Mouse (Mus musculus) kidney, embryonic 15.5 days (tissue): ENCODE measurements around the gene Dop1b. TPM values are rescaled to one million over a fixed set of nuclear protein-coding genes. Genes with fewer than 3 reads are reported as not detected.
"Not testable (repeated sequence)": the region's sequence is repeated elsewhere in the genome, so short reads cannot be mapped to it uniquely, and the experiment has no call there.

ENCODE experiments used
- ATAC-seq: fragments of 200-750 bp; cut with Nextera tagmentation; replicated peaks from 2 replicates; pipeline ENCODE4 v1.8.0; 2017; ENCODE audit warnings: moderate TSS enrichment; ENCODE audit not compliant: low FRiP score
- H3K27ac ChIP-seq: fragments of 300-500 bp; sonication (generic); 2 replicates; pipeline ENCODE4 v1.5.1; 2015; ENCODE audit warnings: mild to moderate bottlenecking, inconsistent platforms
- H3K27me3 ChIP-seq: fragments of 300-500 bp; sonication (generic); 2 replicates; pipeline ENCODE4 v1.6.1; 2015; ENCODE audit warnings: inconsistent platforms
- H3K36me3 ChIP-seq: fragments of 300-500 bp; sonication (generic); 2 replicates; pipeline ENCODE4 v1.6.1; 2015; ENCODE audit warnings: inconsistent platforms
- H3K4me1 ChIP-seq: fragments of 300-500 bp; sonication (generic); 2 replicates; pipeline ENCODE4 v1.6.1; 2015; ENCODE audit warnings: inconsistent platforms
- H3K4me2 ChIP-seq: fragments of 300-500 bp; sonication (generic); 2 replicates; pipeline ENCODE4 v1.6.1; 2015; ENCODE audit warnings: moderate library complexity, mild to moderate bottlenecking, inconsistent platforms
- H3K4me3 ChIP-seq: fragments of 300-500 bp; sonication (generic); replicated peaks from 2 replicates; pipeline ENCODE4 v1.5.1; 2015; ENCODE audit warnings: mild to moderate bottlenecking, inconsistent platforms
- H3K9ac ChIP-seq: fragments of 300-500 bp; sonication (generic); 2 replicates; pipeline ENCODE4 v1.6.1; 2015; ENCODE audit warnings: mild to moderate bottlenecking, inconsistent platforms
- H3K9me3 ChIP-seq: fragments of 300-500 bp; sonication (generic); replicated peaks from 2 replicates; pipeline ENCODE4 v1.6.1; 2016; ENCODE audit warnings: inconsistent platforms
- WGBS: fragments of 180-500 bp; shearing (Covaris S2); methylation state at CpG from one replicate; pipeline ENCODE4 v1.1.7; 2015; ENCODE audit warnings: mixed read lengths; 5-methylcytosine and 5-hydroxymethylcytosine counted together
- polyA plus RNA-seq: library from polyadenylated mRNA; unstranded; fragments of >200 nt; fragmentation: Nextera tagmentation; extraction: Ambion mirVana; gene quantifications from 2 replicates; pipeline ENCODE4 v1.2.1, GENCODE M21; 2015

Gene Dop1b
- polyA plus RNA-seq, 1 experiment from 2014 or later = 20.0 TPM

GRCm38 (mm10) chr16:93684441-93684840 is 27.3 kb upstream of the Dop1b start:
- H3K9ac ChIP-seq = no peak overlapping the region
- 38% methylated on average over 7 of the region's 7 CpGs for WGBS
- ATAC-seq = no peak

GRCm38 (mm10) chr16:93685783-93686182 is 25.9 kb upstream of the Dop1b start:
- WGBS = 95% methylated on average over 3 of the region's 3 CpGs
- H3K4me1 ChIP-seq = peaks cover 26% of the 10 kb centered on the region
- not testable (repeated sequence) for H3K36me3 ChIP-seq

More at GRCm38 (mm10) chr16:93684441-93684840, 27.3 kb upstream of the Dop1b start:
- peak overlapping the region; percentile 48; the same call in 1 of the 2 replicates for H3K4me3 ChIP-seq
- H3K4me2 ChIP-seq = peak overlapping the region; percentile 86
- no peaks in the 10 kb centered on the region for H3K9me3 ChIP-seq
- no peak overlapping the region for H3K27ac ChIP-seq
- peaks cover 26% of the 10 kb centered on the region for H3K4me1 ChIP-seq
- H3K36me3 ChIP-seq = no peaks in the 10 kb centered on the region
- H3K27me3 ChIP-seq = peaks cover 50% of the 10 kb centered on the region

GRCm38 (mm10) chr16:93686421-93686820 is 25.3 kb upstream of the Dop1b start:
- Histone ChIP-seq H3K27ac (no peak overlapping the region), H3K9ac (no peak overlapping the region), H3K27me3 (peaks cover 42% of the 10 kb centered on the region), H3K4me1 (peaks cover 29% of the 10 kb centered on the region), H3K4me2 (no peak overlapping the region; the same call in 1 of the 2 replicates), H3K4me3 (no peak overlapping the region), H3K9me3 (no peaks in the 10 kb centered on the region), H3K36me3 (no peaks in the 10 kb centered on the region)
- WGBS = 90% methylated on average over 3 of the region's 7 CpGs
- no peak for ATAC-seq

More at GRCm38 (mm10) chr16:93685783-93686182, 25.9 kb upstream of the Dop1b start:
- H3K27ac ChIP-seq, H3K9ac ChIP-seq, H3K4me2 ChIP-seq, H3K9me3 ChIP-seq, ATAC-seq, H3K4me3 ChIP-seq: not testable (repeated sequence)
- peaks cover 49% of the 10 kb centered on the region for H3K27me3 ChIP-seq

GRCm38 (mm10) chr16:93686945-93687344 is 24.8 kb upstream of the Dop1b start:
- no peak for ATAC-seq
- 0 out of 2 replicates have a peak overlapping the region, but pooled peaks have one; percentile 14 for H3K4me3 ChIP-seq
- H3K27ac ChIP-seq = no peak overlapping the region
- WGBS = 21% methylated on average over 5 of the region's 5 CpGs
- H3K4me2 ChIP-seq = peak overlapping the region; percentile 40
- H3K9ac ChIP-seq = no peak overlapping the region
- H3K4me1 ChIP-seq = peaks cover 29% of the 10 kb centered on the region
- no peaks in the 10 kb centered on the region for H3K36me3 ChIP-seq
- no peaks in the 10 kb centered on the region for H3K9me3 ChIP-seq
- peaks cover 37% of the 10 kb centered on the region for H3K27me3 ChIP-seq

GRCm38 (mm10) chr16:93691206-93691841 is 20.4 kb upstream of the Dop1b start:
- ATAC-seq = 0 out of 2 replicates have a peak, but pooled peaks have one; percentile 58

DNA sequence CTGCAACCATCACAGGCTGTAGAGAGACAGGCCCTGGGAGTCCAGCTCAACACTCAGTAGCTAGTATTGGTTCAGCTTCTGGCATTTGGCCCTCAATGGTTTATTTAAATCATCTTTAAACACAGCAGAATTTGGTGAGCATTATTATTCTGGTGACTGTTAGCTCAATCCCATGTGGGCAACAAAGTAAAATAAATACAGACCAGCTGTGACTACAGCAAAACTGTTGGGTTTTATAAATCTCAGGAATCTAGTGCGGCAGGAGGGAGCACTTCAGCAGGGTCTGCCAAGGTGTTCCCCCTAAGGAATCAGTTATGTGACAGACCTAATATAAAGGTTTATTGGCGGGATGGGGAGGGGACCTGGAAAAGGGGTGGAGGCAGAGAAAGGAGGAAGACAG is 19.0 kb upstream of the Dop1b start:
- 65% methylated on average over 2 of the region's 2 CpGs for WGBS
- Histone ChIP-seq H3K36me3 (no peaks in the 10 kb centered on the region), H3K4me2 (no peak overlapping the region), H3K9ac (no peak overlapping the region), H3K9me3 (no peaks in the 10 kb centered on the region), H3K27ac (no peak overlapping the region), H3K4me1 (0 out of 2 replicates have a peak, but pooled peaks cover 3% of the 10 kb centered on the region), H3K27me3 (no peaks in the 10 kb centered on the region), H3K4me3 (no peak overlapping the region)
- ATAC-seq = no peak

More at GRCm38 (mm10) chr16:93691206-93691841, 20.4 kb upstream of the Dop1b start:
- WGBS = 69% methylated on average over 6 of the region's 6 CpGs
- Histone ChIP-seq H3K9me3 (no peaks in the 10 kb centered on the region), H3K27me3 (no peaks in the 10 kb centered on the region), H3K27ac (no peak overlapping the region), H3K36me3 (no peaks in the 10 kb centered on the region), H3K4me3 (no peak overlapping the region), H3K4me2 (no peak overlapping the region), H3K9ac (no peak overlapping the region), H3K4me1 (peaks cover 9% of the 10 kb centered on the region; the same call in 1 of the 2 replicates)

DNA sequence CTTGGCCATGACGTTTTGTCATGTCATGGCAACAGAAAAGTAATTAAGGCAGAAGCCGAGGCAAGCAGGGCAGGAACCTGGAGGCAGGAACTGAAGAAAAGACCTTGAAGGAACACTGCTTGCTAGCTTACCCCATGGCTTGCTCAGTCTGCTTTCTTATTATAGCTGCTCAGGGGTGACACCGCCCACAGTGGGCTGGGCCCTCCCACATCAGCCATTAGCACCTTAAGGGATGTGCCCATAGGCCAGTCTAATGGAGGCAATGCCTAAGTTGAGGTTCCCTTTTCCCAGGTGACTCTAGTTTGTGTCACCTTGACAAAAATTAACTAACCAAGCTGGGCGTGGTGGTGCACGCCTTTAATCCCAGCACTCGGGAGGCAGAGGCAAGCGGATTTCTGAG is 4.6 kb upstream of the Dop1b start:
- Histone ChIP-seq H3K4me1 (peaks cover under 1% of the 10 kb centered on the region; the same call in 1 of the 2 replicates), H3K9me3 (no peaks in the 10 kb centered on the region), H3K27me3 (peaks cover 4% of the 10 kb centered on the region), H3K36me3 (no peaks in the 10 kb centered on the region), H3K27ac (no peak overlapping the region), H3K4me3 (no peak overlapping the region), H3K9ac (no peak overlapping the region), H3K4me2 (no peak overlapping the region)
- WGBS = 83% methylated on average over 7 of the region's 7 CpGs
- no peak for ATAC-seq

DNA sequence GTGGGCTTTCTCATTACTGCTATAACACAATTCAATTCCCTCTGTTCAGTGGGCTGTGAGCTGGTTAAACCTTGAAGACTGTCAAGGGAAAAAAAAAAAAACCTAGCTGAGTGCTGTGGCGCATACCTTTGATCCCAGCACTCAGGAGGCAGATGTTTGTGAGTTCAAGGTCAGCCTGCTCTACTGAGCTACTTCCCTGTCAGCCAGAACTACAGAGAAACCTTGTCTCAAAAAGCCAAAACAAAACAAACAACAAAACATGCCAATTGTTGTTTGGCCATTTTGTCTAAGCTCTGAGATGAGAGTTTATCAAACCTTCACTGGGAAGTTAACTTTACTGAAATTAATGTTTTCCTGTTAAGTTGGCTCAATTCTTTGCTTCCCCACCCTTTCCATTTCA is 2.5 kb upstream of the Dop1b start:
- Histone ChIP-seq H3K36me3 (no peaks in the 10 kb centered on the region), H3K27me3 (peaks cover 12% of the 10 kb centered on the region), H3K4me3 (no peak overlapping the region), H3K27ac (0 out of 2 replicates have a peak overlapping the region, but pooled peaks have one; percentile 41), H3K4me2 (no peak overlapping the region), H3K9ac (no peak overlapping the region), H3K9me3 (no peaks in the 10 kb centered on the region), H3K4me1 (peaks cover 11% of the 10 kb centered on the region)
- ATAC-seq = no peak
- WGBS = 74% methylated on average over 1 of the region's 1 CpGs

DNA sequence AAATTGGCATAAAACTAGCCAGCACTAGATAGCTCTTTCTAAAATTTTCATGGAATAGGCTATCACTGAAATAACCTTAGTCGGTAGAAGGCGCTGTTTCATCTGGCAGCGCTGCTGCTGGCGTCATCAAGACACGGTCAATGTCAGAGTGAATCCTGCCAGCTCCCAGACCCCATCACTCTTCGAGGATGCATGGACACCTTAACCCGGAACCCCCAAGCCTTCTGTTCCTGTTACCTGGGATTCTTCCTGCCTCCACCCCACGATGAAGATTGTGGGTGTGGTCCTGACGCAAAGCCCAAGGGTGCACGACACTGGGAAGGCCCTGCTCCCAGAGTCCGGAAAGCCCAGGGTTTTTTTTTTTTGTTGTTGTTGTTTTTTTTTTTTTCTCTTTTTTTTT is 780 bp upstream of the Dop1b start:
- Histone ChIP-seq H3K27me3 (peaks cover 12% of the 10 kb centered on the region), H3K36me3 (no peaks in the 10 kb centered on the region), H3K4me1 (peaks cover 16% of the 10 kb centered on the region), H3K9ac (no peak overlapping the region), H3K4me2 (peak overlapping the region; percentile 98), H3K9me3 (no peaks in the 10 kb centered on the region), H3K27ac (peak overlapping the region; percentile 57; the same call in 1 of the 2 replicates), H3K4me3 (peak overlapping the region; percentile 85)
- WGBS = under 1% methylated on average over 11 of the region's 11 CpGs
- ATAC-seq = peak; percentile 40

DNA sequence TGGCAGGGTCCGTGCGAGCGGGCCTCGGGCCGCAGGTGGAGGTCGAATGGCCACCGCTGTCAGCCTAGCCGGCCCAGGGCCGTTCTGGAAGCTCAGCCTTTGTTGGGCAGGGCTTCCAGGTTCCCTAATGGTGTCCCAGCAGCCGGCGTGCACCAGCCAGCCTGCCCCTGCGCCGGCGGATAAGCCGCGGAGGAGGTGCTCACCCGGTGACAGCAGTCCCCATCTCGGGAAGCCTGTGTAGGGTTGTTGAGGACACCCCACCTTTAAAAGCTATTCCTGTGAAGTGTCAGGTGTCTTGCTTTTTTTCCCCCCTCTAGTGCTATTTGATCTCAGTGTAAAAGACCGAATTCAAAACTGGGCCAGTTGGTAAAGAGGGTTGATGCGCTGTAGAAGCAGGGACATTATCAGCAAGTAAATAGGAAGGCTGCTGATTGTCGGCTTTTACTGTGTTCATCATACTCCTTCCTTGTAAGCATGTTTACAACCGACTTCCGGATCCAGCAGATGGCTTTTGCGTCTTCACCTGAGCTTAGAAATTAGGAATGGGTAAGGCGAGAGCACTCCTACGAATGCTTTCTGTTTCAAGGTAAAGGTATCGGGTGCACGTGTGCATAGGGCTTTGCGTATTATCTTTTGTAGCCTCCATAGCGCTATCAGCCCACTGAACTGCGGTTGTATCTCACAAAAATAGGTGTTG is 633 bp downstream of the Dop1b start:
- Histone ChIP-seq H3K4me2 (peak overlapping the region; percentile 98), H3K4me3 (peak overlapping the region; percentile 85), H3K36me3 (no peaks in the 10 kb centered on the region), H3K9ac (peak overlapping the region; percentile 82), H3K27me3 (peaks cover 8% of the 10 kb centered on the region), H3K27ac (peak overlapping the region; percentile 49; the same call in 1 of the 2 replicates), H3K4me1 (peaks cover 16% of the 10 kb centered on the region), H3K9me3 (no peaks in the 10 kb centered on the region)
- peak; percentile 37; the same call in 1 of the 2 replicates for ATAC-seq
- 9% methylated on average over 31 of the region's 31 CpGs for WGBS

DNA sequence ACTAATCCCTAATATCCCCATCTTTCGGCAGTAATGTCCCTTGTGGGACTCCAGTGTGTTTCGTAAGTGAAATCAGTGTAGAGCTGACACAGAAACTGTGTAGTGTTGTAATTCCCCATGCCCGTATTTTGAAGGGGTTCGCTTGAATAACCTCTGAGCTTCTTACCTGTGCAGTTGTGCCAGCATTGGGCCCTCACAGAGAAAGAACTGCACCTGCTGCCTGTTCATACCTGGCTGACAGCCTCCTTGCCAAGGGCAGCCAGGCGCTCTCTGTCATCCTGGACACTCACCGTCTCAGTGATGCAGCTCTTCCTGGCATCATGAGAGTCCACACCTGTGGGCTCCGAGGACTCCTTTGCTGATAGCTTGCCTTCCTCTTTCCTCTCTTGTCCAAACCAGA is 1.3 kb downstream of the Dop1b start:
- H3K9ac ChIP-seq = no peak overlapping the region
- H3K27me3 ChIP-seq = peaks cover 8% of the 10 kb centered on the region
- no peaks in the 10 kb centered on the region for H3K9me3 ChIP-seq
- peak overlapping the region; percentile 85 for H3K4me3 ChIP-seq
- ATAC-seq = no peak
- 77% methylated on average over 7 of the region's 7 CpGs for WGBS
- H3K27ac ChIP-seq = no peak overlapping the region
- H3K4me1 ChIP-seq = peaks cover 16% of the 10 kb centered on the region
- no peaks in the 10 kb centered on the region for H3K36me3 ChIP-seq
- H3K4me2 ChIP-seq = peak overlapping the region; percentile 98

- Histone ChIP-seq H3K27me3 (peaks cover 8% of the 10 kb centered on the region; the same call in 1 of the 2 replicates), H3K4me3 (no peak overlapping the region), H3K4me1 (peaks cover 16% of the 10 kb centered on the region), H3K36me3 (no peaks in the 10 kb centered on the region), H3K9me3 (no peaks in the 10 kb centered on the region), H3K27ac (no peak overlapping the region), H3K9ac (no peak overlapping the region), H3K4me2 (no peak overlapping the region)
- WGBS = 34% methylated on average over 5 of the region's 5 CpGs
- ATAC-seq = no peak
Observed at GRCm38 (mm10) chr16:93714426-93714825, 2.7 kb downstream of the Dop1b start.
